Mouse (Mus musculus): ENCODE results near the gene Trafd1. TPM values are rescaled to one million over a fixed set of nuclear protein-coding genes. Genes with fewer than 3 reads are reported as not detected.
A peak's percentile ranks its signal among the peaks of the same experiment; 100 is the strongest.

Trafd1 gene
- 10 to 100 TPM; 83.3 to 93.0 TPM for total RNA-seq (2021)

- intact Hi-C loops (cut with DNase I): loop anchor here (5.0 kb wide), 1 partner anchor 168 kb away; no protein-coding TSS in a partner anchor
- DNase-seq (ENCODE audit: low spot score in 2 of 2): peak; percentile 94 to 95
Measured at GRCm38 (mm10) chr5:121385461-121386119, at the start of gene Trafd1. TSS of gene Trafd1 (minus strand) at chr5:121385632.

- DNase-seq (ENCODE audit: low spot score in 2 of 2): no peak
- intact Hi-C loops (cut with DNase I): no loop called here
Measured at GRCm38 (mm10) chr5:121428954-121429353, 43.5 kb upstream of the Trafd1 start.

- intact Hi-C loops (cut with DNase I): no loop called here
Measured at GRCm38 (mm10) chr5:121423297-121423696, 37.9 kb upstream of the Trafd1 start.

GRCm38 (mm10) chr5:121422787-121423186 lies 37.4 kb upstream of the Trafd1 start:
- intact Hi-C loops (cut with DNase I): no loop called here
- DNase-seq (ENCODE audit: low spot score in 2 of 2): no peak

More at GRCm38 (mm10) chr5:121423297-121423696, 37.9 kb upstream of the Trafd1 start:
- no peak for DNase-seq (ENCODE audit: low spot score in 2 of 2)

- no peak for DNase-seq (ENCODE audit: low spot score in 2 of 2)
Measured at GRCm38 (mm10) chr5:121420721-121421120, 35.3 kb upstream of the Trafd1 start.

GRCm38 (mm10) chr5:121410975-121411374 lies 25.5 kb upstream of the Trafd1 start:
- intact Hi-C loops (cut with DNase I): no loop called here
- DNase-seq (ENCODE audit: low spot score in 2 of 2): no peak

More at GRCm38 (mm10) chr5:121420721-121421120, 35.3 kb upstream of the Trafd1 start:
- intact Hi-C loops (cut with DNase I): no loop called here

- intact Hi-C loops (cut with DNase I): no loop called here
- DNase-seq (ENCODE audit: low spot score in 2 of 2): no peak
Measured at GRCm38 (mm10) chr5:121407856-121408255, 22.4 kb upstream of the Trafd1 start.

- intact Hi-C loops (cut with DNase I): no loop called here
Measured at GRCm38 (mm10) chr5:121400849-121401248, 15.4 kb upstream of the Trafd1 start.

GRCm38 (mm10) chr5:121400064-121400463 lies 14.6 kb upstream of the Trafd1 start:
- no peak for DNase-seq (ENCODE audit: low spot score in 2 of 2)
- intact Hi-C loops (cut with DNase I): no loop called here

More at GRCm38 (mm10) chr5:121400849-121401248, 15.4 kb upstream of the Trafd1 start:
- DNase-seq (ENCODE audit: low spot score in 2 of 2): no peak

GRCm38 (mm10) chr5:121399540-121399939 lies 14.1 kb upstream of the Trafd1 start:
- DNase-seq (ENCODE audit: low spot score in 2 of 2): no peak
- intact Hi-C loops (cut with DNase I): no loop called here

GRCm38 (mm10) chr5:121398965-121399462 lies 13.6 kb upstream of the Trafd1 start:
- intact Hi-C loops (cut with DNase I): no loop called here
- DNase-seq (ENCODE audit: low spot score in 2 of 2): no peak

GRCm38 (mm10) chr5:121398146-121398964 lies 12.9 kb upstream of the Trafd1 start:
- DNase-seq (ENCODE audit: low spot score in 2 of 2): no peak
- intact Hi-C loops (cut with DNase I): no loop called here

GRCm38 (mm10) chr5:121397187-121398145 lies 12.0 kb upstream of the Trafd1 start, which contains the start of gene Naa25:
TSS of gene Naa25 (plus strand) at chr5:121397936.
- peak; percentile 91 to 92 for DNase-seq (ENCODE audit: low spot score in 2 of 2)
- intact Hi-C loops (cut with DNase I): no loop called here

GRCm38 (mm10) chr5:121395621-121396020 lies 10.2 kb upstream of the Trafd1 start:
- no peak for DNase-seq (ENCODE audit: low spot score in 2 of 2)

GRCm38 (mm10) chr5:121393402-121393801 lies 8.0 kb upstream of the Trafd1 start:
- intact Hi-C loops (cut with DNase I): no loop called here

More at GRCm38 (mm10) chr5:121395621-121396020, 10.2 kb upstream of the Trafd1 start:
- intact Hi-C loops (cut with DNase I): no loop called here

GRCm38 (mm10) chr5:121392667-121393380 lies 7.4 kb upstream of the Trafd1 start:
- intact Hi-C loops (cut with DNase I): no loop called here
- DNase-seq (ENCODE audit: low spot score in 2 of 2): no peak

More at GRCm38 (mm10) chr5:121393402-121393801, 8.0 kb upstream of the Trafd1 start:
- DNase-seq (ENCODE audit: low spot score in 2 of 2): no peak

- DNase-seq (ENCODE audit: low spot score in 2 of 2): no peak
- intact Hi-C loops (cut with DNase I): loop anchor here (5.0 kb wide), 1 partner anchor 172 kb away; no protein-coding TSS in a partner anchor
Measured at GRCm38 (mm10) chr5:121389691-121390090, 4.3 kb upstream of the Trafd1 start.

GRCm38 (mm10) chr5:121389106-121389505 lies 3.7 kb upstream of the Trafd1 start:
- no peak for DNase-seq (ENCODE audit: low spot score in 2 of 2)
- intact Hi-C loops (cut with DNase I): loop anchor here (5.0 kb wide), 1 partner anchor 172 kb away; no protein-coding TSS in a partner anchor
